Mouse (Mus musculus): Measurements from ENCODE around the gene Med6. TPM values are rescaled to one million over a fixed set of nuclear protein-coding genes. Genes with fewer than 3 reads are reported as not detected.
"Not testable (repeated sequence)": the region's sequence is repeated elsewhere in the genome, so short reads cannot be mapped to it uniquely, and the experiment has no call there.

The Med6 gene
- total and polyA plus RNA-seq, 2 experiments from 2014 or later: 12.3 to 31.5 TPM

- ATAC-seq (no peak), DNase-seq (ENCODE audit: low spot score) (no peak)
- no peak overlapping the region for H3K4me2 ChIP-seq (ENCODE audit: low read depth, low read length)
- H3K9ac ChIP-seq (replicated peaks; ENCODE audit: low read length): no peak overlapping the region
- H3K4me1 ChIP-seq (ENCODE audit: insufficient read depth, low read length): no peaks in the 10 kb centered on the region
- peaks cover 2% of the 10 kb centered on the region; the same call in 1 of the 2 replicates for H3K36me3 ChIP-seq (ENCODE audit: insufficient read depth, low read length)
- no peak overlapping the region for H3K4me3 ChIP-seq (ENCODE audit: low read length)
- H3K9me3 ChIP-seq (ENCODE audit: low read length): no peaks in the 10 kb centered on the region
- TF ChIP-seq CTCF (IDR thresholded peaks at IDR 0.05; ENCODE audit: low read depth): no peak
- WGBS: 71% methylated on average over 5 of the region's 5 CpGs
- no peak overlapping the region for H3K27ac ChIP-seq
- H3K27me3 ChIP-seq (ENCODE audit: insufficient read depth, low read length): no peaks in the 10 kb centered on the region
Observed at GRCm38 (mm10) chr12:81567931-81568330, 26.9 kb downstream of the Med6 start.

GRCm38 (mm10) chr12:81564173-81564572 is 30.6 kb downstream of the Med6 start:
- no peak for ATAC-seq
- H3K27me3 ChIP-seq (ENCODE audit: insufficient read depth, low read length): no peaks in the 10 kb centered on the region

GRCm38 (mm10) chr12:81549286-81549685 is 45.5 kb downstream of the Med6 start:
- H3K36me3 ChIP-seq (ENCODE audit: insufficient read depth, low read length): no peaks in the 10 kb centered on the region
- H3K27me3 ChIP-seq (ENCODE audit: insufficient read depth, low read length): no peaks in the 10 kb centered on the region
- 89% methylated on average over 3 of the region's 3 CpGs for WGBS
- DNase-seq (ENCODE audit: low spot score): no peak
- TF ChIP-seq CTCF (IDR thresholded peaks at IDR 0.05; ENCODE audit: low read depth): no peak
- H3K9ac ChIP-seq (replicated peaks; ENCODE audit: low read length): no peak overlapping the region
- no peak overlapping the region for H3K4me2 ChIP-seq (ENCODE audit: low read depth, low read length)
- no peak for ATAC-seq
- no peak overlapping the region for H3K27ac ChIP-seq
- no peaks in the 10 kb centered on the region for H3K9me3 ChIP-seq (ENCODE audit: low read length)
- no peak overlapping the region for H3K4me3 ChIP-seq (ENCODE audit: low read length)
- no peaks in the 10 kb centered on the region for H3K4me1 ChIP-seq (ENCODE audit: insufficient read depth, low read length)

More at GRCm38 (mm10) chr12:81564173-81564572, 30.6 kb downstream of the Med6 start:
- H3K9me3 ChIP-seq (ENCODE audit: low read length): no peaks in the 10 kb centered on the region
- no peaks in the 10 kb centered on the region for H3K36me3 ChIP-seq (ENCODE audit: insufficient read depth, low read length)
- H3K27ac ChIP-seq: no peak overlapping the region
- no peak overlapping the region for H3K9ac ChIP-seq (replicated peaks; ENCODE audit: low read length)
- no peak overlapping the region for H3K4me2 ChIP-seq (ENCODE audit: low read depth, low read length)
- H3K4me1 ChIP-seq (ENCODE audit: insufficient read depth, low read length): no peaks in the 10 kb centered on the region
- WGBS: 95% methylated on average over 3 of the region's 3 CpGs
- no peak for TF ChIP-seq CTCF (IDR thresholded peaks at IDR 0.05; ENCODE audit: low read depth)
- no peak overlapping the region for H3K4me3 ChIP-seq (ENCODE audit: low read length)
- DNase-seq (ENCODE audit: low spot score): no peak

GRCm38 (mm10) chr12:81547163-81547562 is 47.6 kb downstream of the Med6 start:
- Histone ChIP-seq H3K4me2 (ENCODE audit: low read depth, low read length) (no peak overlapping the region), H3K36me3 (ENCODE audit: insufficient read depth, low read length) (no peaks in the 10 kb centered on the region), H3K4me3 (ENCODE audit: low read length) (no peak overlapping the region), H3K27me3 (ENCODE audit: insufficient read depth, low read length) (no peaks in the 10 kb centered on the region), H3K4me1 (ENCODE audit: insufficient read depth, low read length) (no peaks in the 10 kb centered on the region), H3K9me3 (ENCODE audit: low read length) (no peaks in the 10 kb centered on the region), H3K27ac (no peak overlapping the region), H3K9ac (replicated peaks; ENCODE audit: low read length) (no peak overlapping the region)
- no peak for TF ChIP-seq CTCF (IDR thresholded peaks at IDR 0.05; ENCODE audit: low read depth)
- ATAC-seq (no peak), DNase-seq (ENCODE audit: low spot score) (no peak)
- WGBS: 72% methylated on average over 4 of the region's 4 CpGs

- DNase-seq (ENCODE audit: low spot score) (peak; percentile 3), ATAC-seq (peak; percentile 62)
- peak overlapping the region; percentile 86 for H3K4me3 ChIP-seq (ENCODE audit: low read length)
- no peaks in the 10 kb centered on the region for H3K9me3 ChIP-seq (ENCODE audit: low read length)
- 0 out of 2 replicates have a peak, but pooled peaks cover 8% of the 10 kb centered on the region for H3K4me1 ChIP-seq (ENCODE audit: insufficient read depth, low read length)
- peak overlapping the region; percentile 78 for H3K9ac ChIP-seq (replicated peaks; ENCODE audit: low read length)
- TF ChIP-seq CTCF (IDR thresholded peaks at IDR 0.05; ENCODE audit: low read depth): no peak
- H3K27ac ChIP-seq: peak overlapping the region; percentile 87
- H3K36me3 ChIP-seq (ENCODE audit: insufficient read depth, low read length): no peaks in the 10 kb centered on the region
- peak overlapping the region; percentile 62 for H3K4me2 ChIP-seq (ENCODE audit: low read depth, low read length)
- H3K27me3 ChIP-seq (ENCODE audit: insufficient read depth, low read length): no peaks in the 10 kb centered on the region
- WGBS: 36% methylated on average over 4 of the region's 4 CpGs
Observed at GRCm38 (mm10) chr12:81533029-81533419, 61.8 kb downstream of the Med6 start.

GRCm38 (mm10) chr12:81532316-81533028 is 62.3 kb downstream of the Med6 start, which contains the start of the genes Gm20498 and Synj2bp:
Gm20498 (minus strand) TSS chr12:81532905.
Synj2bp (minus strand) TSS chr12:81532911.
- Histone ChIP-seq H3K27ac (peak within 1 kb of the TSS; percentile 87), H3K9me3 (ENCODE audit: low read length) (no peaks in the 10 kb centered on the region), H3K4me2 (ENCODE audit: low read depth, low read length) (peak within 1 kb of the TSS; percentile 62), H3K36me3 (ENCODE audit: insufficient read depth, low read length) (no peaks in the 10 kb centered on the region), H3K27me3 (ENCODE audit: insufficient read depth, low read length) (no peaks in the 10 kb centered on the region), H3K4me3 (ENCODE audit: low read length) (peak within 1 kb of the TSS; percentile 86), H3K9ac (replicated peaks; ENCODE audit: low read length) (peak within 1 kb of the TSS; percentile 78), H3K4me1 (ENCODE audit: insufficient read depth, low read length) (0 out of 2 replicates have a peak, but pooled peaks cover 8% of the 10 kb centered on the region)
- WGBS: under 1% methylated on average over 46 of the region's 46 CpGs
- no peak for TF ChIP-seq CTCF (IDR thresholded peaks at IDR 0.05; ENCODE audit: low read depth)
- peak; percentile 96 for ATAC-seq
- peak; percentile 91 for DNase-seq (ENCODE audit: low spot score)

GRCm38 (mm10) chr12:81530587-81530986 is 64.2 kb downstream of the Med6 start:
- H3K27me3 ChIP-seq (ENCODE audit: insufficient read depth, low read length); H3K9me3 ChIP-seq (ENCODE audit: low read length); H3K9ac ChIP-seq (replicated peaks; ENCODE audit: low read length); H3K27ac ChIP-seq; H3K4me1 ChIP-seq (ENCODE audit: insufficient read depth, low read length); DNase-seq (ENCODE audit: low spot score); ATAC-seq; H3K36me3 ChIP-seq (ENCODE audit: insufficient read depth, low read length); H3K4me3 ChIP-seq (ENCODE audit: low read length); H3K4me2 ChIP-seq (ENCODE audit: low read depth, low read length): not testable (repeated sequence)
- TF ChIP-seq CTCF (IDR thresholded peaks at IDR 0.05; ENCODE audit: low read depth): peak; percentile 10; the same call in 1 of the 2 replicates
- WGBS: 85% methylated on average over 5 of the region's 8 CpGs

Other genes with a start within 250 kb of the Med6 start
- 0.68 and 3.5 TPM in 2 replicates for gene Gm4787, start 215.5 kb downstream of the Med6 start, total RNA-seq (2014; rRNA removed)
- gene Gm4787, start 215.5 kb downstream of the Med6 start, polyA plus RNA-seq (2015; fragmentation: Nextera tagmentation; extraction: Ambion mirVana): 0.09 and 0.11 TPM in 2 replicates
- 1.5 TPM in 2 replicates for gene Adam4, start 173.1 kb downstream of the Med6 start, total RNA-seq (2014; rRNA removed)
- gene Adam4, start 173.1 kb downstream of the Med6 start, polyA plus RNA-seq (2015; fragmentation: Nextera tagmentation; extraction: Ambion mirVana): 0.11 TPM in 2 replicates
- gene Cox16, start 109.9 kb downstream of the Med6 start, total RNA-seq (2014; rRNA removed): 56.8 and 77.4 TPM in 2 replicates
- gene Cox16, start 109.9 kb downstream of the Med6 start, polyA plus RNA-seq (2015; fragmentation: Nextera tagmentation; extraction: Ambion mirVana): 131 and 140 TPM in 2 replicates
- 23.0 and 45.1 TPM in 2 replicates for gene Gm20498, start 62.1 kb downstream of the Med6 start, total RNA-seq (2014; rRNA removed)
- 43.6 and 49.4 TPM in 2 replicates for gene Gm20498, start 62.1 kb downstream of the Med6 start, polyA plus RNA-seq (2015; fragmentation: Nextera tagmentation; extraction: Ambion mirVana)
- 13.4 and 17.5 TPM in 2 replicates for gene Synj2bp, start 62.1 kb downstream of the Med6 start, total RNA-seq (2014; rRNA removed)
- 19.8 and 24.8 TPM in 2 replicates for gene Synj2bp, start 62.1 kb downstream of the Med6 start, polyA plus RNA-seq (2015; fragmentation: Nextera tagmentation; extraction: Ambion mirVana)
- 0.11 and 0.73 TPM in 2 replicates for gene Adam21, start 26.5 kb downstream of the Med6 start, total RNA-seq (2014; rRNA removed)
- 0.51 and 0.54 TPM in 2 replicates for gene Adam21, start 26.5 kb downstream of the Med6 start, polyA plus RNA-seq (2015; fragmentation: Nextera tagmentation; extraction: Ambion mirVana)
- gene Ttc9, start 36.2 kb upstream of the Med6 start, total RNA-seq (2014; rRNA removed): 60.2 and 60.4 TPM in 2 replicates
- gene Ttc9, start 36.2 kb upstream of the Med6 start, polyA plus RNA-seq (2015; fragmentation: Nextera tagmentation; extraction: Ambion mirVana): 17.3 and 19.0 TPM in 2 replicates
- 60.1 and 61.9 TPM in 2 replicates for gene Map3k9, start 186.2 kb upstream of the Med6 start, total RNA-seq (2014; rRNA removed)
- 8.1 and 8.4 TPM in 2 replicates for gene Map3k9, start 186.2 kb upstream of the Med6 start, polyA plus RNA-seq (2015; fragmentation: Nextera tagmentation; extraction: Ambion mirVana)